Mouse (Mus musculus): ENCODE data around the gene Mms19. TPM values are rescaled to one million over a fixed set of nuclear protein-coding genes. Genes with fewer than 3 reads are reported as not detected.

Gene Mms19
- polyA plus RNA-seq, 1 experiment from 2014 or later: 28.3 TPM

DNA sequence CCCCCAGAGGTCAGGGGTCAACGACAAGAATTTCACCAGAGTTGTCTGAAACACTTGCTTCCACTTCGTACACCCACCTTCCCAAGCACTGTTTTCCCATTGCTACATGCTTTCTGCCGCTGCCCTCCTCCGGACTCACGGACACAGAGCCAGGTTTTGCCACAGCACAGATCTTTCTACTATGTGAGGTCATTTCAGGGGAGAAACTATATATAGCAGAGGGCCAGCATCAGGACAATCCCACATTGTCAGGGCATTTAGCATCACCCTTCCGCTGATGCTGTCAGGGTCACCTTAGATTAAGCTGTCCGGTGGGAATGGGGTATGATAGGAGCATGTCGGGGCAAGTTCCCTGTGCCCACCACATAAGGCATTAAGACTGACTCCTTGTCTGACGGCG, 16.1 kb upstream of the Mms19 start:
- 36% methylated on average over 10 of the region's 10 CpGs for WGBS
- no peak overlapping the region for H3K4me3 ChIP-seq (ENCODE audit: control insufficient read depth in 1 of 2, insufficient read depth in 1 of 2, low read depth in 1 of 2, low read length in 2 of 2)
- no peak for ATAC-seq (ENCODE audit: insufficient number of reproducible peaks, insufficient read depth, low FRiP score, low read depth)
- 0 out of 2 replicates have a peak overlapping the region, but pooled peaks have one; percentile 11 for H3K4me2 ChIP-seq (ENCODE audit: low read length)
- peak overlapping the region; percentile 69 to 72; a peak in 3 of 4 replicates for H3K27ac ChIP-seq (replicated peaks in 1 of 2; ENCODE audit: control insufficient read depth in 1 of 2, insufficient read depth in 1 of 2, low read depth in 2 of 2, low read length in 2 of 2)
- H3K9ac ChIP-seq (ENCODE audit: low read length): no peak overlapping the region
- H3K36me3 ChIP-seq (ENCODE audit: control insufficient read depth, insufficient read depth, low read length): no peaks in the 10 kb centered on the region
- peaks cover 40 to 50% of the 10 kb centered on the region in 2 experiments for H3K4me1 ChIP-seq (ENCODE audit: control insufficient read depth in 2 of 2, insufficient read depth in 2 of 2, low read length in 2 of 2)
- no peaks in the 10 kb centered on the region for H3K9me3 ChIP-seq (ENCODE audit: control insufficient read depth, low read length)
- H3K27me3 ChIP-seq (ENCODE audit: control insufficient read depth, insufficient read depth, low read length): no peaks in the 10 kb centered on the region

DNA sequence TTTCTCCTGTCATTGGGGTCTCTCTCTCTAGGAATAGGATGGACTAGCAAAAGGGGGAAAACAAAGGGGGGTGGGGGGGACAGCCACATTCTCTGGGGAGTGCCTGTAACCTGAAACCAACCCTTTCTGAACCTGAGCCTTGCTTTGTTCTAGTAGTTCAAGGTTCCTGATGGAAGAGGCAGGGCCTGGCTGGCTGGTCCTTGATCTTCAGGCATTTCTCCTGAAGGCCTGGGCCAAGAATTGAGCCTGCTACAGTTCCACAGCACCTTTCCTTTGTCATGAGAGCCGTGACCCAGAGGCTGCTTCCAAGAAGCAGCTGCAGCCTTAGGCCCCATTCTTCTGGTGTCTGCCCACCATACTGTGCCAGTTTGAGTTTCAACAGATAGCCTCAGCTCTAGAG, 14.5 kb upstream of the Mms19 start:
- H3K4me3 ChIP-seq (ENCODE audit: control insufficient read depth in 1 of 2, insufficient read depth in 1 of 2, low read depth in 1 of 2, low read length in 2 of 2): no peak overlapping the region
- WGBS: 60% methylated on average over 1 of the region's 1 CpGs
- H3K4me2 ChIP-seq (ENCODE audit: low read length): no peak overlapping the region
- no peaks in the 10 kb centered on the region for H3K36me3 ChIP-seq (ENCODE audit: control insufficient read depth, insufficient read depth, low read length)
- H3K27ac ChIP-seq (replicated peaks in 1 of 2; ENCODE audit: control insufficient read depth in 1 of 2, insufficient read depth in 1 of 2, low read depth in 2 of 2, low read length in 2 of 2): no peak overlapping the region
- H3K9ac ChIP-seq (ENCODE audit: low read length): no peak overlapping the region
- no peaks in the 10 kb centered on the region for H3K27me3 ChIP-seq (ENCODE audit: control insufficient read depth, insufficient read depth, low read length)
- no peaks in the 10 kb centered on the region for H3K9me3 ChIP-seq (ENCODE audit: control insufficient read depth, low read length)
- no peak for ATAC-seq (ENCODE audit: insufficient number of reproducible peaks, insufficient read depth, low FRiP score, low read depth)
- peaks cover 32 to 39% of the 10 kb centered on the region in 2 experiments for H3K4me1 ChIP-seq (ENCODE audit: control insufficient read depth in 2 of 2, insufficient read depth in 2 of 2, low read length in 2 of 2)

DNA sequence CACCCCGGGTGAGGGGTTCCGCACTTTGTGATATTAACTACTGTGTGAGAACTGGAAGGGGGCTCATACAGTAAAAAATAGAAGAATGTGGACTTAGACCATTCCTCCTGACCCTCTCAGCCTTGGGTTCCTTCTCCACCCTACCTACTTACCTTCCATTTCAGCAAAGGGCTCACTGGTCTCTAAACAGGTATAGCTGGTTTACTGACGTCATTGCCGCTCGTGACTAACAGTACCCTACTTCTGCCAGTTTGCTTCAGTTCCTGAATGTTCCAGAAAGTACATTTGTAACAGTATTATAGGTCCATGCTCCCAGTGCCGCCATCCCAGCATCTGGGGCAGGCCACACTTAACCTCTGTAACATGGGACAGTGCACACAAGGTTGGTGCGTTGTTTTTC, 13.1 kb upstream of the Mms19 start:
- no peak overlapping the region for H3K9ac ChIP-seq (ENCODE audit: low read length)
- H3K4me2 ChIP-seq (ENCODE audit: low read length): no peak overlapping the region
- no peaks in the 10 kb centered on the region for H3K36me3 ChIP-seq (ENCODE audit: control insufficient read depth, insufficient read depth, low read length)
- no peaks in the 10 kb centered on the region for H3K9me3 ChIP-seq (ENCODE audit: control insufficient read depth, low read length)
- H3K4me3 ChIP-seq (ENCODE audit: control insufficient read depth in 1 of 2, insufficient read depth in 1 of 2, low read depth in 1 of 2, low read length in 2 of 2): no peak overlapping the region
- no peaks in the 10 kb centered on the region for H3K27me3 ChIP-seq (ENCODE audit: control insufficient read depth, insufficient read depth, low read length)
- peaks cover 18 to 25% of the 10 kb centered on the region in 2 experiments for H3K4me1 ChIP-seq (ENCODE audit: control insufficient read depth in 2 of 2, insufficient read depth in 2 of 2, low read length in 2 of 2)
- ATAC-seq (ENCODE audit: insufficient number of reproducible peaks, insufficient read depth, low FRiP score, low read depth): no peak
- WGBS: 94% methylated on average over 7 of the region's 7 CpGs
- H3K27ac ChIP-seq (replicated peaks in 1 of 2; ENCODE audit: control insufficient read depth in 1 of 2, insufficient read depth in 1 of 2, low read depth in 2 of 2, low read length in 2 of 2): 0 out of 4 replicates have a peak overlapping the region, but pooled peaks of 1 of the 2 experiments have one; percentile 19

DNA sequence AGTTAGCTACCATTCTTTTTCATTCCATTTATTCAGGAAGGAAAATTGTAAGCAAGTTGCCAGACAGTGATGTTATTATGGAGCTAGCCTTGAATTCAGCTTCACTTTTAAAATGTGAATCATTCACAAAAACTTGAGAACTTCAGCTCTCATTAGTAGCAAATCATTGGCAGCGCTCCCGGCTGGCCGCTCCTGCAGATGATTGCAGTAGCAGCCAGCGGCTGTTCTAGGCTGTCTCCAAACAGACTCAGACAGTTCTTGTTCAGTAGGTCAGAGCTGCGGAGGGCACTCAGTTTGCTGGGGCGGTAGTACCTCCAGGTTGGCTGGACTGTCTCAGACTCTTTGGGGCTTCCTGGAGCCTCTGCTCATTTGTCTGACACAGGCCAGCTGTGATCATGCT, 12.5 kb upstream of the Mms19 start:
- ATAC-seq (ENCODE audit: insufficient number of reproducible peaks, insufficient read depth, low FRiP score, low read depth): no peak
- H3K27ac ChIP-seq (replicated peaks in 1 of 2; ENCODE audit: control insufficient read depth in 1 of 2, insufficient read depth in 1 of 2, low read depth in 2 of 2, low read length in 2 of 2): 0 out of 4 replicates have a peak overlapping the region, but pooled peaks of 1 of the 2 experiments have one; percentile 19
- H3K9ac ChIP-seq (ENCODE audit: low read length): no peak overlapping the region
- no peaks in the 10 kb centered on the region for H3K27me3 ChIP-seq (ENCODE audit: control insufficient read depth, insufficient read depth, low read length)
- WGBS: 54% methylated on average over 6 of the region's 6 CpGs
- H3K36me3 ChIP-seq (ENCODE audit: control insufficient read depth, insufficient read depth, low read length): no peaks in the 10 kb centered on the region
- peaks cover 14 to 20% of the 10 kb centered on the region in 2 experiments for H3K4me1 ChIP-seq (ENCODE audit: control insufficient read depth in 2 of 2, insufficient read depth in 2 of 2, low read length in 2 of 2)
- no peak overlapping the region for H3K4me2 ChIP-seq (ENCODE audit: low read length)
- no peak overlapping the region for H3K4me3 ChIP-seq (ENCODE audit: control insufficient read depth in 1 of 2, insufficient read depth in 1 of 2, low read depth in 1 of 2, low read length in 2 of 2)
- no peaks in the 10 kb centered on the region for H3K9me3 ChIP-seq (ENCODE audit: control insufficient read depth, low read length)

DNA sequence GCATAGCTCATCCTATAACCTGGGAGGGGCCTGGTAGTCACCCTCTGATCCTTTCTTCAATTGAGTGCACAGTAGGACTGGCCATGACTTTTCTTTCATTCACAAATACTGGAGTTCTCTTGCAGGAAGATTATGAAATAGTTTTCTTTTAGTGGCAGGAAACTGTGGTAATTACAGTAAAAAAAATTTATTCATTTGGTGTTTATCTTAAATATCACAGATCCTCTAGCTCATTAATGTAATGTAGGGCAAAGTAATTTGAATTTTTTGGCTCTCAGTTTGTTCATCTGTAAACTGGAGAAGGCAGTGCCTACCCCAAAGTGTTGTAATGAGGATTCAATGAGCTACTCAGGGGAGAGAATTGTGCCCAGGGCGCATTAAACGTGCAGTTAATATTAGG, 12.0 kb upstream of the Mms19 start:
- Histone ChIP-seq H3K9me3 (ENCODE audit: control insufficient read depth, low read length) (no peaks in the 10 kb centered on the region), H3K4me3 (ENCODE audit: control insufficient read depth in 1 of 2, insufficient read depth in 1 of 2, low read depth in 1 of 2, low read length in 2 of 2) (no peak overlapping the region), H3K4me1 (ENCODE audit: control insufficient read depth in 2 of 2, insufficient read depth in 2 of 2, low read length in 2 of 2) (peaks cover 13 to 20% of the 10 kb centered on the region in 2 experiments), H3K9ac (ENCODE audit: low read length) (no peak overlapping the region), H3K27me3 (ENCODE audit: control insufficient read depth, insufficient read depth, low read length) (no peaks in the 10 kb centered on the region), H3K36me3 (ENCODE audit: control insufficient read depth, insufficient read depth, low read length) (no peaks in the 10 kb centered on the region), H3K4me2 (ENCODE audit: low read length) (no peak overlapping the region), H3K27ac (replicated peaks in 1 of 2; ENCODE audit: control insufficient read depth in 1 of 2, insufficient read depth in 1 of 2, low read depth in 2 of 2, low read length in 2 of 2) (no peak overlapping the region)
- ATAC-seq (ENCODE audit: insufficient number of reproducible peaks, insufficient read depth, low FRiP score, low read depth): no peak
- 93% methylated on average over 2 of the region's 2 CpGs for WGBS

DNA sequence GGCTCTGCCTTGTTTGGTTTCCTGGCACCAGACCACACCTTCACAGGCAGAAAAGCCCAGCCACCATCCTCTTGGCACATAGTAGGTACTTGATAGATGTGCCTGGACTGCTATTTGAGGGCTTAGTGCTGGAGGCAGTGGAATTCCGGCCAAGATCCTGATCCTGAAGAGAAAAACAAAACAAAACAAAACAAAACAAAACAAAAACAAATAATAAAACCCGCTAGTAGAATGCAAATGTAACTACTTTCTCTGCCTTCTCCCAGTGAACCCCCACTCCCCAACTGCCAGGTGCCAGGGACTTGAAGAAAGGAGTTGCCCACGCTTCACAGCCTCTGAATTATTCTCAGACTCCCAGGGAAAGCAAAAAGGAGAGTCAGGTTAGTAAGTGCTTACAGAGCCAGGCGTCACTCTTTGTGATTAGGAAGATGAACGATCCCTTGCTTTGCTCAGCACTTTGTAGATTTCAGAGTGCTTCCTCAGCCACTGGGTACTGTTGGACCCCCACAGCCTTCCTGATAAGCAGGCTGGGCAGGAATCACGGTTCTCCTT, 11.0 kb upstream of the Mms19 start:
- Histone ChIP-seq H3K4me3 (ENCODE audit: control insufficient read depth in 1 of 2, insufficient read depth in 1 of 2, low read depth in 1 of 2, low read length in 2 of 2) (no peak overlapping the region), H3K27ac (replicated peaks in 1 of 2; ENCODE audit: control insufficient read depth in 1 of 2, insufficient read depth in 1 of 2, low read depth in 2 of 2, low read length in 2 of 2) (no peak overlapping the region), H3K27me3 (ENCODE audit: control insufficient read depth, insufficient read depth, low read length) (no peaks in the 10 kb centered on the region), H3K9ac (ENCODE audit: low read length) (no peak overlapping the region), H3K36me3 (ENCODE audit: control insufficient read depth, insufficient read depth, low read length) (no peaks in the 10 kb centered on the region), H3K9me3 (ENCODE audit: control insufficient read depth, low read length) (no peaks in the 10 kb centered on the region), H3K4me2 (ENCODE audit: low read length) (no peak overlapping the region), H3K4me1 (ENCODE audit: control insufficient read depth in 2 of 2, insufficient read depth in 2 of 2, low read length in 2 of 2) (peaks cover 9 to 11% of the 10 kb centered on the region in 2 experiments)
- WGBS: 40% methylated on average over 6 of the region's 6 CpGs
- ATAC-seq (ENCODE audit: insufficient number of reproducible peaks, insufficient read depth, low FRiP score, low read depth): no peak

DNA sequence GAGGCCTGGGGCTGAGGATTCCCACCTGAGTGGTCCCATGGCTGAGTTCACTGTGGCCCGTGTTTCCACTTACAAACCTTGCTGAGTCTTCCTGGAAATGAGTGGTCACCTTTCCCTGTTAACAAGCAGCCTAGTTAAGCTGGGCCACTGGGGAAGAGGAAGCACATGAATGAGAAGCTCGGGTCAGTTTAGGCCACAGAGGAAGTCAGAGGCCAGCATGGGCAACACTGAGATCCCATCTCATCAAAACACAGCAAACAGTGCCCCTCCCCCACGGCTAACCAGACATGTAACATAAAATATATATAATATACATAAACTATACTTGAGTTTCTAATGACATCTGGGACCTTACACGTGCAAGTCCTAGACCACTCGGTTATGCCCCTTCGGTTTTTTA, 8.9 kb upstream of the Mms19 start:
- ATAC-seq (ENCODE audit: insufficient number of reproducible peaks, insufficient read depth, low FRiP score, low read depth): no peak
- H3K9ac ChIP-seq (ENCODE audit: low read length): no peak overlapping the region
- no peaks in the 10 kb centered on the region; a peak in 1 of 4 replicates for H3K4me1 ChIP-seq (ENCODE audit: control insufficient read depth in 2 of 2, insufficient read depth in 2 of 2, low read length in 2 of 2)
- H3K27me3 ChIP-seq (ENCODE audit: control insufficient read depth, insufficient read depth, low read length): no peaks in the 10 kb centered on the region
- no peaks in the 10 kb centered on the region for H3K9me3 ChIP-seq (ENCODE audit: control insufficient read depth, low read length)
- H3K4me2 ChIP-seq (ENCODE audit: low read length): no peak overlapping the region
- H3K27ac ChIP-seq (replicated peaks in 1 of 2; ENCODE audit: control insufficient read depth in 1 of 2, insufficient read depth in 1 of 2, low read depth in 2 of 2, low read length in 2 of 2): no peak overlapping the region
- H3K36me3 ChIP-seq (ENCODE audit: control insufficient read depth, insufficient read depth, low read length): no peaks in the 10 kb centered on the region
- WGBS: 78% methylated on average over 6 of the region's 6 CpGs
- no peak overlapping the region for H3K4me3 ChIP-seq (ENCODE audit: control insufficient read depth in 1 of 2, insufficient read depth in 1 of 2, low read depth in 1 of 2, low read length in 2 of 2)

DNA sequence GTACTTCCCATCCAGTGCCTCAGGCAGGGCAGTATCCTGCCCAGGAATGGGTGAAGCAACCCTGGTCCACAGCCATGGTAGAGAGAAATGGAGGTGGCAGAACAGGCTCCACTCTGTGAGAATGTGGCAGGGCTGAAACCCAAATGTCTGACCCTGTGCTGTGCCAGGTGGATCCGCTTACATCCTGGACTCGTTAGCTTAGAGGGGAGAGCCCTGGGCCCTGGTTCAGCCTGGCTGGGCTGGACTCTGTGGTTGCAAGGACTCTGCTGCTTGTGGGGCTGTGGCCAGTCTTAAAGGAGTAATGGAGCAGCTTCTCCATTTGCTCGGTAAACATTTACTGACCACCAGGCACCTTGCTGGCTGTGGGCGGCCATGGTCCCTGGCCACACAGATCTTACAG, 6.2 kb upstream of the Mms19 start:
- Histone ChIP-seq H3K4me2 (ENCODE audit: low read length) (no peak overlapping the region), H3K36me3 (ENCODE audit: control insufficient read depth, insufficient read depth, low read length) (no peaks in the 10 kb centered on the region), H3K4me1 (ENCODE audit: control insufficient read depth in 2 of 2, insufficient read depth in 2 of 2, low read length in 2 of 2) (peaks cover 5 to 16% of the 10 kb centered on the region in 2 experiments), H3K9me3 (ENCODE audit: control insufficient read depth, low read length) (no peaks in the 10 kb centered on the region), H3K9ac (ENCODE audit: low read length) (no peak overlapping the region), H3K27ac (replicated peaks in 1 of 2; ENCODE audit: control insufficient read depth in 1 of 2, insufficient read depth in 1 of 2, low read depth in 2 of 2, low read length in 2 of 2) (no peak overlapping the region), H3K27me3 (ENCODE audit: control insufficient read depth, insufficient read depth, low read length) (no peaks in the 10 kb centered on the region), H3K4me3 (ENCODE audit: control insufficient read depth in 1 of 2, insufficient read depth in 1 of 2, low read depth in 1 of 2, low read length in 2 of 2) (no peak overlapping the region)
- 83% methylated on average over 4 of the region's 4 CpGs for WGBS
- ATAC-seq (ENCODE audit: insufficient number of reproducible peaks, insufficient read depth, low FRiP score, low read depth): no peak

Data from heart, embryonic 14.5 days (tissue).